Mouse (Mus musculus): ENCODE measurements around the gene Slc16a11. TPM values are rescaled to one million over a fixed set of nuclear protein-coding genes. Genes with fewer than 3 reads are reported as not detected.

The Slc16a11 gene
- total RNA-seq (2023; ENCODE audit: inconsistent age) = not detected in 4 replicates

GRCm38 (mm10) chr11:70212423-70212822 lies at the start of gene Slc16a11:
Gene Slc16a11, plus strand, starts transcription at chr11:70212752.

GRCm38 (mm10) chr11:70220731-70221602 lies 8.4 kb downstream of the Slc16a11 start, which contains the start of gene Slc16a13:
Gene Slc16a13, minus strand, starts transcription at chr11:70221064.

GRCm38 (mm10) chr11:70229260-70230010 lies 16.9 kb downstream of the Slc16a11 start, which contains the start of gene Bcl6b:
Gene Bcl6b, minus strand, starts transcription at chr11:70229798.

GRCm38 (mm10) chr11:70237457-70238167 lies 25.1 kb downstream of the Slc16a11 start, which contains the start of gene 0610010K14Rik:
Gene 0610010K14Rik, minus strand, starts transcription at chr11:70237914.

GRCm38 (mm10) chr11:70239541-70240279 lies 27.2 kb downstream of the Slc16a11 start, which contains the start of the genes Gm21988 and Rnasek:
Gene Gm21988, minus strand, starts transcription at chr11:70239830.
Gene Rnasek, minus strand, starts transcription at chr11:70239842.

GRCm38 (mm10) chr11:70254931-70255531 lies 42.5 kb downstream of the Slc16a11 start, which contains the start of gene Alox12:
Gene Alox12, minus strand, starts transcription at chr11:70255353.

Other genes starting within 250 kb of the Slc16a11 start
- not detected in 4 replicates for gene Cldn7, start 248.0 kb upstream of the Slc16a11 start, total RNA-seq (2023; ENCODE audit: inconsistent age)
- gene Ctdnep1, start 231.6 kb upstream of the Slc16a11 start, total RNA-seq (2023; ENCODE audit: inconsistent age) = 103 to 123 TPM (median 108 TPM) in 4 replicates
- gene Elp5, start 230.2 kb upstream of the Slc16a11 start, total RNA-seq (2023; ENCODE audit: inconsistent age) = 34.4 to 62.8 TPM (median 46.7 TPM) in 4 replicates
- 311 to 355 TPM (median 331 TPM) in 4 replicates for gene Gabarap, start 221.6 kb upstream of the Slc16a11 start, total RNA-seq (2023; ENCODE audit: inconsistent age)
- 52.7 to 62.9 TPM (median 56.6 TPM) in 4 replicates for gene Phf23, start 217.0 kb upstream of the Slc16a11 start, total RNA-seq (2023; ENCODE audit: inconsistent age)
- gene Dvl2, start 212.2 kb upstream of the Slc16a11 start, total RNA-seq (2023; ENCODE audit: inconsistent age) = 48.4 to 53.5 TPM (median 51.0 TPM) in 4 replicates
- 53.0 to 60.7 TPM (median 59.3 TPM) in 4 replicates for gene Acadvl, start 197.3 kb upstream of the Slc16a11 start, total RNA-seq (2023; ENCODE audit: inconsistent age)
- gene Dlg4, start 195.8 kb upstream of the Slc16a11 start, total RNA-seq (2023; ENCODE audit: inconsistent age) = 3.5 to 5.4 TPM (median 4.2 TPM) in 4 replicates
- not detected in 4 replicates for gene Asgr1, start 158.7 kb upstream of the Slc16a11 start, total RNA-seq (2023; ENCODE audit: inconsistent age)
- not detected in 4 replicates for gene Asgr2, start 120.1 kb upstream of the Slc16a11 start, total RNA-seq (2023; ENCODE audit: inconsistent age)
- gene Mgl2, start 82.4 kb upstream of the Slc16a11 start, total RNA-seq (2023; ENCODE audit: inconsistent age) = not detected in 4 replicates
- 0.57 TPM in 1 of 4 replicates, not detected in the others for gene Clec10a, start 56.6 kb upstream of the Slc16a11 start, total RNA-seq (2023; ENCODE audit: inconsistent age)
- gene Slc16a13, start 8.3 kb downstream of the Slc16a11 start, total RNA-seq (2023; ENCODE audit: inconsistent age) = 1.8 to 2.3 TPM (median 2.1 TPM) in 4 replicates
- 0.45 to 1.1 TPM (median 0.85 TPM) in 4 replicates for gene Bcl6b, start 17.0 kb downstream of the Slc16a11 start, total RNA-seq (2023; ENCODE audit: inconsistent age)
- 62.4 to 92.8 TPM (median 71.3 TPM) in 4 replicates for gene 0610010K14Rik, start 25.2 kb downstream of the Slc16a11 start, total RNA-seq (2023; ENCODE audit: inconsistent age)
- gene Gm21988, start 27.1 kb downstream of the Slc16a11 start, total RNA-seq (2023; ENCODE audit: inconsistent age) = 4.4 to 9.6 TPM (median 7.2 TPM) in 4 replicates
- 73.2 to 81.6 TPM (median 73.8 TPM) in 4 replicates for gene Rnasek, start 27.1 kb downstream of the Slc16a11 start, total RNA-seq (2023; ENCODE audit: inconsistent age)
- 0.57 to 0.64 TPM in 2 of 4 replicates, not detected in the others for gene Alox12, start 42.6 kb downstream of the Slc16a11 start, total RNA-seq (2023; ENCODE audit: inconsistent age)
- not detected in 4 replicates for gene Alox12e, start 109.9 kb downstream of the Slc16a11 start, total RNA-seq (2023; ENCODE audit: inconsistent age)
- 0.21 to 1.9 TPM (median 0.26 TPM) in 3 of 4 replicates, not detected in the other for gene Alox15, start 139.3 kb downstream of the Slc16a11 start, total RNA-seq (2023; ENCODE audit: inconsistent age)
- 26.4 to 29.9 TPM (median 28.0 TPM) in 4 replicates for gene Pelp1, start 197.3 kb downstream of the Slc16a11 start, total RNA-seq (2023; ENCODE audit: inconsistent age)
- gene Arrb2, start 219.9 kb downstream of the Slc16a11 start, total RNA-seq (2023; ENCODE audit: inconsistent age) = 93.3 to 103 TPM (median 98.7 TPM) in 4 replicates
- gene Med11, start 239.2 kb downstream of the Slc16a11 start, total RNA-seq (2023; ENCODE audit: inconsistent age) = 39.8 to 46.9 TPM (median 43.4 TPM) in 4 replicates
- gene Zmynd15, start 246.7 kb downstream of the Slc16a11 start, total RNA-seq (2023; ENCODE audit: inconsistent age) = 1.3 to 2.1 TPM (median 1.4 TPM) in 4 replicates
- 6.6 to 9.3 TPM (median 7.2 TPM) in 4 replicates for gene Cxcl16, start 247.2 kb downstream of the Slc16a11 start, total RNA-seq (2023; ENCODE audit: inconsistent age)